Mouse (Mus musculus) kidney, embryonic 16.5 days (tissue): Measurements from ENCODE around the gene Sema5a. TPM values are rescaled to one million over a fixed set of nuclear protein-coding genes. Genes with fewer than 3 reads are reported as not detected.

Source experiments
- ATAC-seq: fragments of 200-750 bp; cut with Nextera tagmentation; 2 replicates; pipeline ENCODE4 v1.8.0; 2017; ENCODE audit warnings: moderate TSS enrichment; ENCODE audit not compliant: low FRiP score, low TSS enrichment
- H3K27ac ChIP-seq: fragments of 300-500 bp; sonication (generic); 2 replicates; pipeline ENCODE4 v1.5.1; 2014; ENCODE audit warnings: low read length
- H3K27me3 ChIP-seq: fragments of 300-500 bp; sonication (generic); 2 replicates; pipeline ENCODE4 v1.6.1; 2014; ENCODE audit warnings: low read length, control low read depth, mixed read lengths; ENCODE audit not compliant: insufficient read depth
- H3K36me3 ChIP-seq: fragments of 300-500 bp; sonication (generic); 2 replicates; pipeline ENCODE4 v1.6.1; 2014; ENCODE audit warnings: low read length, control low read depth, mixed read lengths; ENCODE audit not compliant: insufficient read depth
- H3K4me1 ChIP-seq: fragments of 300-500 bp; sonication (generic); 2 replicates; pipeline ENCODE4 v1.6.1; 2014; ENCODE audit warnings: low read length, control low read depth, mixed read lengths; ENCODE audit not compliant: insufficient read depth
- H3K4me2 ChIP-seq: fragments of 300-500 bp; sonication (generic); replicated peaks from 2 replicates; pipeline ENCODE4 v1.6.1; 2014; ENCODE audit warnings: low read depth, low read length
- H3K4me3 ChIP-seq: fragments of 300-500 bp; sonication (generic); 2 replicates; pipeline ENCODE4 v1.5.1; 2014; ENCODE audit warnings: mild to moderate bottlenecking, low read length
- H3K9ac ChIP-seq: fragments of 300-500 bp; sonication (generic); replicated peaks from 2 replicates; pipeline ENCODE4 v1.6.1; 2014; ENCODE audit warnings: low read length
- H3K9me3 ChIP-seq: fragments of 300-500 bp; sonication (generic); 2 replicates; pipeline ENCODE4 v1.6.1; 2016; ENCODE audit warnings: low read length, control low read depth
- WGBS: fragments of 180-500 bp; shearing (Covaris S2); extraction: QIAGEN DNeasy Blood & Tissue Kit; methylation state at CpG from one replicate; pipeline ENCODE4 v1.1.7; 2014; 5-methylcytosine and 5-hydroxymethylcytosine counted together
- polyA plus RNA-seq: library from polyadenylated mRNA; unstranded; fragments of >200 nt; fragmentation: Nextera tagmentation; extraction: Ambion mirVana; gene quantifications from 2 replicates; pipeline ENCODE4 v1.2.1, GENCODE M21; 2015

The Sema5a gene
- polyA plus RNA-seq, 1 experiment from 2014 or later = 26.0 TPM

- H3K27ac ChIP-seq = peak overlapping the region; percentile 1; the same call in 1 of the 2 replicates
- H3K4me3 ChIP-seq = no peak overlapping the region
- no peaks in the 10 kb centered on the region for H3K36me3 ChIP-seq
- peaks cover 11% of the 10 kb centered on the region; the same call in 1 of the 2 replicates for H3K4me1 ChIP-seq
- peak; percentile 42; the same call in 1 of the 2 replicates for ATAC-seq
- no peak overlapping the region for H3K4me2 ChIP-seq
- H3K27me3 ChIP-seq = no peaks in the 10 kb centered on the region
- H3K9ac ChIP-seq = no peak overlapping the region
- H3K9me3 ChIP-seq = no peaks in the 10 kb centered on the region
- 51% methylated on average over 13 of the region's 13 CpGs for WGBS
Observed at GRCm38 (mm10) chr15:32432927-32433832, 188.6 kb downstream of the Sema5a start.

GRCm38 (mm10) chr15:32433833-32434155 lies 189.2 kb downstream of the Sema5a start:
- no peaks in the 10 kb centered on the region for H3K9me3 ChIP-seq
- no peaks in the 10 kb centered on the region for H3K36me3 ChIP-seq
- H3K27ac ChIP-seq = no peak overlapping the region
- H3K4me3 ChIP-seq = no peak overlapping the region
- no peaks in the 10 kb centered on the region for H3K27me3 ChIP-seq
- peaks cover 11% of the 10 kb centered on the region; the same call in 1 of the 2 replicates for H3K4me1 ChIP-seq
- no peak for ATAC-seq
- H3K4me2 ChIP-seq = no peak overlapping the region
- H3K9ac ChIP-seq = no peak overlapping the region

- no peak overlapping the region for H3K4me2 ChIP-seq
- no peaks in the 10 kb centered on the region for H3K27me3 ChIP-seq
- H3K4me1 ChIP-seq = peaks cover 11% of the 10 kb centered on the region; the same call in 1 of the 2 replicates
- no peak overlapping the region for H3K4me3 ChIP-seq
- H3K9ac ChIP-seq = no peak overlapping the region
- no peaks in the 10 kb centered on the region for H3K36me3 ChIP-seq
- no peak overlapping the region for H3K27ac ChIP-seq
- no peak for ATAC-seq
- H3K9me3 ChIP-seq = no peaks in the 10 kb centered on the region
Observed at GRCm38 (mm10) chr15:32434274-32434673, 189.7 kb downstream of the Sema5a start.

- Histone ChIP-seq H3K4me3 (no peak overlapping the region), H3K9ac (no peak overlapping the region), H3K36me3 (no peaks in the 10 kb centered on the region), H3K27me3 (no peaks in the 10 kb centered on the region), H3K4me2 (no peak overlapping the region), H3K9me3 (no peaks in the 10 kb centered on the region), H3K4me1 (peaks cover 13% of the 10 kb centered on the region; the same call in 1 of the 2 replicates), H3K27ac (no peak overlapping the region)
- ATAC-seq = peak; percentile 35; the same call in 1 of the 2 replicates
- WGBS = 24% methylated on average over 6 of the region's 6 CpGs
Observed at GRCm38 (mm10) chr15:32437654-32438053, 193.0 kb downstream of the Sema5a start.

- no peak overlapping the region for H3K9ac ChIP-seq
- H3K27ac ChIP-seq = no peak overlapping the region
- no peaks in the 10 kb centered on the region for H3K27me3 ChIP-seq
- ATAC-seq = no peak
- no peaks in the 10 kb centered on the region for H3K9me3 ChIP-seq
- no peak overlapping the region for H3K4me2 ChIP-seq
- 79% methylated on average over 4 of the region's 4 CpGs for WGBS
- H3K36me3 ChIP-seq = no peaks in the 10 kb centered on the region
- H3K4me1 ChIP-seq = 0 out of 2 replicates have a peak, but pooled peaks cover 3% of the 10 kb centered on the region
- H3K4me3 ChIP-seq = no peak overlapping the region
Observed at GRCm38 (mm10) chr15:32442745-32443144, 198.1 kb downstream of the Sema5a start.

- H3K4me3 ChIP-seq = no peak overlapping the region
- H3K36me3 ChIP-seq = no peaks in the 10 kb centered on the region
- H3K9me3 ChIP-seq = no peaks in the 10 kb centered on the region
- H3K27ac ChIP-seq = no peak overlapping the region
- no peak for ATAC-seq
- H3K4me1 ChIP-seq = 0 out of 2 replicates have a peak, but pooled peaks cover under 1% of the 10 kb centered on the region
- no peak overlapping the region for H3K4me2 ChIP-seq
- H3K27me3 ChIP-seq = no peaks in the 10 kb centered on the region
- no peak overlapping the region for H3K9ac ChIP-seq
- WGBS = 35% methylated on average over 7 of the region's 7 CpGs
Observed at GRCm38 (mm10) chr15:32447558-32448349, 203.1 kb downstream of the Sema5a start.

GRCm38 (mm10) chr15:32459046-32459445 lies 214.4 kb downstream of the Sema5a start:
- no peak overlapping the region for H3K4me3 ChIP-seq
- no peak overlapping the region for H3K9ac ChIP-seq
- no peaks in the 10 kb centered on the region for H3K27me3 ChIP-seq
- H3K4me2 ChIP-seq = no peak overlapping the region
- no peaks in the 10 kb centered on the region for H3K9me3 ChIP-seq
- ATAC-seq = no peak
- H3K4me1 ChIP-seq = no peaks in the 10 kb centered on the region
- no peak overlapping the region for H3K27ac ChIP-seq
- H3K36me3 ChIP-seq = no peaks in the 10 kb centered on the region
- WGBS = 78% methylated on average over 2 of the region's 2 CpGs

GRCm38 (mm10) chr15:32460238-32460637 lies 215.6 kb downstream of the Sema5a start:
- no peaks in the 10 kb centered on the region for H3K36me3 ChIP-seq
- H3K27me3 ChIP-seq = no peaks in the 10 kb centered on the region
- H3K27ac ChIP-seq = no peak overlapping the region
- H3K9ac ChIP-seq = no peak overlapping the region
- H3K4me3 ChIP-seq = no peak overlapping the region
- no peaks in the 10 kb centered on the region for H3K9me3 ChIP-seq
- H3K4me2 ChIP-seq = no peak overlapping the region
- no peak for ATAC-seq
- H3K4me1 ChIP-seq = no peaks in the 10 kb centered on the region
- WGBS = 72% methylated on average over 7 of the region's 7 CpGs

- H3K36me3 ChIP-seq = no peaks in the 10 kb centered on the region
- H3K9ac ChIP-seq = no peak overlapping the region
- H3K27ac ChIP-seq = no peak overlapping the region
- H3K9me3 ChIP-seq = no peaks in the 10 kb centered on the region
- 0 out of 2 replicates have a peak, but pooled peaks cover 2% of the 10 kb centered on the region for H3K27me3 ChIP-seq
- 0 out of 2 replicates have a peak, but pooled peaks cover 7% of the 10 kb centered on the region for H3K4me1 ChIP-seq
- ATAC-seq = no peak
- 12% methylated on average over 6 of the region's 6 CpGs for WGBS
- H3K4me3 ChIP-seq = no peak overlapping the region
- H3K4me2 ChIP-seq = no peak overlapping the region
Observed at GRCm38 (mm10) chr15:32471480-32472050, 227.0 kb downstream of the Sema5a start.
